Mouse (Mus musculus): Measurements from ENCODE around the gene Gm43191.
A peak's percentile ranks its signal among the peaks of the same experiment; 100 is the strongest.

The Gm43191 gene

DNA sequence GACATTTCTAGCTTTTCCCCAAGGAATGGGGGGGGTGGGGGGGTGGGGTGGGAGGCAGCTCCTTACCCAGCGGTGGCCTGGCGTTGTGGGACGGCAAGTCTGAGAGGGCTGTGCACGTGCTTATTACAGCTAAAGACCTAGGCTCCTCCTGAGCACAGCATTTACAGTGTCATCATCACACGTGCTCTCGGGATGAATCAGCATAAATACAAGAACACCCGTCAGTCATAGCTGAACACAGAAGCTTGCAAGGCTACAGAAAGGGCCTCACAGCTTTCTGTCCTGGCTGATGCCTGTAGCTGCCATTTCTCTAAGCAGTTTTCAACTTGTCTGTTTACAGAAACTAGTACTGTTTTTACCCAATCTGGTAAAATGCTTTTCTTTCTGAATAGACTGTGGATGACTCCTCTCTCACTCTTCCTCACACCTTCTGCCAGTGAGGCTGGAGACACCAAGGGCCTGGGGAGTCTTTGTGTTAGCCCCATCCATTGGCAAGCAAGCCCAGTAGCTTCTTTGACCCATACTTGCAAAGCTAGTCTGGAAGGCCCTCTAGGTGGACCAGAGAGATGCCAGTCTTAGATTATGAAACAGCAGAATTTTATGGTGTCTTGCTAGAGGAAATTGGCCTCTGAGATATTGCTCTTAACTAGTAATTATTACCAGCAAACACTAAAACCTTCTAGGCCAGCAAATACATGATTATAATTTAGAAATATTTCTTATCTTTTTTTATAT, 60.3 kb downstream of the Gm43191 start:
- DNase-seq = no peak

DNA sequence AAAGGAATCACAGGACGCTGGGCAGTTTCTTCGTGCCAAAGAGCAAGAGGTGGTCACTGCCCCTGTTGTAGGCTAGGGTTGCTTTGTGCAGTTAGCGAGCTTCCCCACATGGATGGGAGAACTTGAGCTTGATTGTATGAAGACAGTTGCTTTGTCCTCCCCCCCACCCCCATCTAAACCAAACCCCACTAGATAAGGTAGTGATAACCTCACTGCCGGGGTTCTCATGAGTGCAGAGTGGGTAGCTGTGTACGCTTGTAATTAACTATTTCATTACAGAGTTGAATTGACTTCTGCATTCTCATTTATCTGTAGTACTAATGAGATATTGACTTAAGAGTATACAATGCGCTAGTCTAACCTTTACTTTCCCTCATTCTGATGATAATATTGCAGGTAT, 62.2 kb downstream of the Gm43191 start:
- no peak for DNase-seq

DNA sequence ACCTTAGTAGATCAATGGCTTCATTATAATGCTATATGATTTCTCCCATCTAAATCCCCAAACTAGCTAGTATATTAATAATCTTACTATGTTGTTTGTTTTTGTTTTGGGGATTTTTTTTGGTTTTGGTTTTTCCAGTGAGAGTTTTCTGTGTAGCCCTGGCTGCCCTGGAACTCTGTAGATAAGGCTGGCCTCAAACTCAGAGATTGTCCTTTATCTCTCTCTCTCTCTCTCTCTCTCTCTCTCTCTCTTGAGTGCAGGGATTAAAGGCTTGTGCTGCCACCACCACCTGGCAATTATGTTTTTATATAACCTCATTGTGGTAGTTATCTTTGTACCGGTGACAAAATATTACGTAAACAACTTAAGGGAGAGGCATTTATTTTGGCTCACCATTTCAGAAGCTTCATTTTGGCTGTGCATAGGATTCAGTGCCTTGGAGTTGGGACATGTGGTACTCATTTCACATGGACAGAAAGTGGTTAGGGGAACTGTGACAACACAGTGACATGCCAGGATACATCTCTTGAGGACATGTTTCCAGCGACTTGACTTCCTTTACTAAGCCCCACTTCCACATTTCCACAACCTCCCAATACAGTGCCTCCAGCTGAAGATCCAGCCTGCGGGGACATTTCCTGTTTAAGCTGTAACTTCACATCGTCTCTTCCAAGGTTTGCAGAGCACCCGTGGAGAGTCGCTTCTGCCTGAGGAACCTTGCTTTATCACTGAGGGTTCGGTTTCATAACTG, 65.6 kb downstream of the Gm43191 start:
- no peak for DNase-seq

DNA sequence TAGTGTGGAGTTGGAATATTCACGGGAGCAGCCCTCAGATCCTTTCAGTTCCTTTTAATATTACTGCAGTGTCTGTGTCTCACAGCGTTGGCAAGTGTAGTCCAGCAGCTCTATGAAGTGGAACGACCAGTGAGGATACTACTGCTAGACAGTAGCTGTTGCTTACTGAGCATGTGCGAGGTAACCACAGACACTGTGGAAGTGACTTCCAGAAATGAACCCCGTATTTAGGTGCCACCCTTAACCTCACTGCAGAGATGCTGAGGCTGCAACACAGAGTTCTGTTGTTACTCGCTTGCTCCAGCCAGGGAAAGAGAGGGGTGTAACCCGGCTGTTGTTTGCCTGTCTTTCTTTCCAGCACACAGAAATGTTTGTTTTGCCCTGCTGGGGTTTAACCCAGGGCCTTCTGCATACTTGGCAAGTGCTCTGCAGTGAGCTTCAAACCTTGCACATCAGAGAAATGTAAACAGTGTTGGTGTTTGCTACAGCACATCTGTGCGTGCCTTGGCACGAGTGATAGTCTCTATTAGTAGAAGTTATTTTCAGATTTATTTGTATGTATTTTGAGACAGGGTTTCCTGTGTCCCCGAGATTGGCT, 66.7 kb downstream of the Gm43191 start, which contains the start of gene Trmt13:
TSS of gene Trmt13 (minus strand) at position 293 of the 598 bp plus-strand sequence.
- DNase-seq = no peak

DNA sequence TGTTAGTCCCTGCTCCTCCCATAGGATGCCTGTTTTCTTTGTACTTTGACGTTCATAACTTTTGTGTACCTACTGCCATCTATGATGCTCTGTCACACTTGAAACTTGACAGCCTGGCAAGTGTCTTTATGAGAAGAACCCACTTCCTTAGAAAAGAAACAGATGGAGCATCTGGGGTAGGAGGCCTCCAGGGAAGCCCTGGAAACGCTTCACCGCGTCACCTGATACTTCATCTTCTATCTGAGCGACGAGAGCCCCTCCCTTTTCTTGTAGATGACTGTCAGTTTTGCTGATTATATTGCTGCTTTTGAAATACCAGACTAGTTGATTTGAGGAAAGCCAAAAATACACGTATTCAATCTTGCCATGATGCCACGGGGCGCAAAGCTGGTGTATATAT, 76.5 kb downstream of the Gm43191 start:
- DNase-seq = no peak

DNA sequence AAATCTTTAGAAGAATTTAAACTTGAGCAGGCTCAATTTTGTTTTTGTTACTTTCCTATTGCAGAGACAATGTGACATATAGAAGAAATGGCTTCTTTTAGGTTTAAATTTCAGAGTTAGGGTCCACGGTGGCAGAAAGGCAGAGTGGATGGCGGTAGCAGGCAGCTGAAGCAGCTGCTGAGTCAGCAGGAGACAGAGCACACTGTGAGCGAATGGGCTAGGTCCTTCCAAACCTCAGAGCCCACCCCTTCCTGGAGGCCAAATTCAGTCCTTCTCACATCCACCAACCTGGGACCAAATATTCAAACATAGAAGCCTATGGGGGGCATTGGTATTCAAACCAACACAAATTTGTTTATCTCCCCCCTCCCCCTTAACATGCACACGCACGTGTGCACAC, 79.3 kb downstream of the Gm43191 start:
- DNase-seq = no peak

DNA sequence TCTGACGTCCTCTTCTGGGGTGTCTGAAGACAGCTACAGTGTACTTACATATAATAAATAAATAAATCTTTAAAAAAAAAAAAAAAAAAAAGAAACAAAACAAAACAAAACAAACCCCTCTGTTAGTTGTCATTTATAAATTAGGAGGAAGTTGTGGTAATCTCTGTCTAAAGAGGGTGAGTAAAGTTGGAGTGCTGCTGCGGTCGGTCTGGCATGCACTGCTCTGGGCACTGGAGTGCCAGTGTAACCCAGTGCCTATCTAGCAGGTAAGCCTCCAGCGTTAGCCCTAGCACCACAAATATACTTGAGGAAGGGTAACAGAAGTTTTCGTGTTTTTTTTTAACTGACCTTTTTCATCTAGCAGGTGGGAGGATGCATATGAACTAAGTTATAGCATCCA, 80.1 kb downstream of the Gm43191 start:
- no peak for DNase-seq

DNA sequence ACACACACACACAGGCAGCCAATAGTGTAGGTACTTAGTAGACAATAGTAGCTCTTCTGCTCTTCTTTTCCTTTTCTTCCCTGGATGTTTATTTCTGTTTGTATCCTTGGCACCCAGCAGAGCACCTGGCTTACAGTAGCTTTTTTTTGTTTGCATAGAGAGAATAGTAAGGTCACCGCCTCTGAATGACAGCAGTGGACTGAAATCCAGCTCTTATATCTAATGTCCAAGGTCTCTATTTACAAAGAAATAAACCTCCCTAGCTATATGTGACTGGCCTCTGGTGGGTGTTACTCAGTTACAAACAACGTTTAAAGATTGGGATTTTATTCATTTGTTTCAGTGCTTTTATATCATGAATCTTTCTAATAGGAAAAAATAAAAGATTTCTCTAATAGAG, 81.4 kb downstream of the Gm43191 start:
- no peak for DNase-seq

DNA sequence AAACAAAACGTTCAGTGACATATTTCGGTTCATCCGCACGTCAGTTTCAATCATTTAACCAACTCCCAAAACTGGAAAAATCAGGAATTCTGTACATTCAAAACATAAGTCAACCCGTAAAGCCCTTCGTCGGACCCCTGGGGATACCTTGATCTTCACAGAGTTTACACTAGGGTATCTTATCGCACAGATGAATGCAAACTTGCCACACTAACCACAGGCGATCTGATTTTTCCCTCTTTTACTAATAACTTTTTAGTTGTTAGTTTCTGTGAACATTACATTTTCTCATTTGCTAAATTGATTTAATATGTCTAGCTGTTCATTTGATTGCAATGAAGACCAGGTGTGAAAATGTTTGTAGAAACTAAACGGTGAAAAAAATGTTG, 85.5 kb downstream of the Gm43191 start:
- no peak for DNase-seq

DNA sequence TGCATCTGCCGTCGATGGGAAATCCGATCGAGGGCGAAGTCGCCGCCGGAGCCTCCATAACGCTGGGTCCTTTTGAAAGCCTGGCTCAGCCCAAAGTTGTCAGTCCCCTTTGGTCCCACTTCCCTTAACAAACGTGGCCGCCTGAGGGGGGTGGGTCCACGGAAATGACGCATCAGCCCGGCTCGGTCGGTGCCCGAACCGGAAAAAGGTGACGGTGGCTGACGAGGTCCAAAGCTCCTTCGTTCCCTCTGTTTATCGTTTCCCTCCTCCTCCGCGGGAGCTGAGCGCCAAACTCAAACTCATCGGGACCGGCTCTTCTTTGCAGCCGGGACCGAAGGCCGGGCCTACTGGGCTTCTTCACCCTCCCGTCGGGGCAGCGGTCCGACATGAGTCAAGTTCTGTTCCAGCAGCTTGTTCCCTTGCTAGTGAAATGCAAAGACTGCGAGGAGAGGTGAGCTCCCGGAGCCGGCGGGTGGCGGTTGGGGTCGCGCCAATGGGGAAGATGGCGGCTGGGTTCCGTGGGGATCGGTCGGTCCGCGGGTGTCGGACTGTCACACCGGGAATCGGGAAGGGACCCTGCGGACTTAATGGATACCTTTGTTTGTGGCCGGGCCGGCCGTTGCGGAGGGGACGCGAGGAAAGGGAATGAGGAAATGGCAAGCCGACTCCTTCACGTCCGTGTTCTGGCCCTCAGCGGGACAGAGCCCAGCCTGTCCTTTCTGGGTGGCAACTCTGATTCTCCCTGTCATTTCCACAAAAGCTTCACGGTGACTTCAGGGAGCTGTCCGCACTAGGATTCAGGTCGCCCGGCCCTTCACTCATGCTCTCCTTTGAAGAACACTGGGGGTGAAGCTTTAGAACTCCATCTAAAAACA, 86.1 kb downstream of the Gm43191 start, which contains the start of gene Sass6:
TSS of gene Sass6 (plus strand) at position 255 of the 875 bp plus-strand sequence.
- DNase-seq = peak; percentile 96

DNA sequence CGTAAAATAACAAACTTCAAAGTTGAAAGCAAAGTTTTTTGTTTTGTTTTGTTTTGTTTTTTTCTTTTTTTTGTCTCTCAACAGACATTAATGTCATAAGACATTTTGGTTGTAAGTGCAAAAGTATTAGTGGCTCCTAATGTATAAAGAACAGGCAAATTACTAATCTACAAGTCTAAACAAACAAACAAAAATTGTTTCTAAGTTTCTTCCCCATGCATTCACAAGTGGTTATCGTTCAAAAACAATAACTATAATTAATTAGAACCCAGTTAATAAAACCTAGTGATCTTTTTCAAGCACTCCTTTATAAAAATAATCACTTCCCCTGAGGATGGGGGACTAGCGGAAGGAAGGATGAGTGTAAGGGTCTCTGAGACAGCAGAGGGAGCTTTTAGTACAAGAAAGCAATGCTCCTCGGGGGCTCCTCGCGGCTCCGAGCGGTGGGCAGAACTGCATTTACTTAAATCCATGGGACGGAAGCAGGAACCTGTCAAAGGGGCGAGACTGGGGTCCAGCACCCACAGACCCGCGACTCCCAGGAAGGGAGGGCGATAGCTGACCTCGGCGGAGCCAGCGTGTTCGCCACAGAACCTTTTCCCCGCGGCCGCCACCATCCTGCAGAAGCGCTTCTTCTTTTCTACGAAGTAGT, 86.9 kb downstream of the Gm43191 start:
- no peak for DNase-seq

All from cerebellum, adult 11 months (tissue).